Mouse (Mus musculus) lung, postnatal 0 days (tissue): Measurements from ENCODE around the gene Ccr4.

Experiments
- CTCF ChIP-seq: IDR thresholded peaks from 2 replicates; pipeline ENCODE4 v1.5.1; 2016; ENCODE audit warnings: antibody characterized with exemption, mild to moderate bottlenecking
- EP300 ChIP-seq: IDR thresholded peaks from 2 replicates; pipeline ENCODE4 v1.6.1; 2016; ENCODE audit warnings: antibody characterized with exemption, mild to moderate bottlenecking, control low read depth

DNA sequence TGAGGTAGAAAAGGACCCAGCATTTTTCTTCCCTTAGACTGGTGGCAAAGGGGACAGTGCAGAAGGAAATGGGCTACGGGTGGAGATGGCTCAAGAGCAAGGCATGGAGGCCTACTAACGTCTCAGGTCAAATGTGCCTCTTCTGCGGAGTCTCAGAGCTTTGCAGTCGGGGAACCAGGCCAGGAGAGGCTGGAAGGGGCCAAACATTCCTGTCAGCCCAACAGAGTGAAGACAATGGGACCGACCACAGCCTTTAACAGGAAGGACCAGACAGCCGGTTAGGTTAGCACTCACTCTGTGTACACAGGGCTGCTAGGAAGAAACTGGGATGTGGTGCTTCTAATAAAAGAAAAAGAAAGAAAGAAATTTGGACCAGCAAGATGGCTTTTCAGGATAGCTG is 45.3 kb upstream of the Ccr4 start:
- no peak for TF ChIP-seq CTCF
- TF ChIP-seq EP300, result no peak
